Mouse (Mus musculus): ENCODE measurements around the gene H2afz. TPM values are rescaled to one million over a fixed set of nuclear protein-coding genes. Genes with fewer than 3 reads are reported as not detected.
A peak's percentile ranks its signal among the peaks of the same experiment; 100 is the strongest.

H2afz gene
- polyA plus RNA-seq, 1 experiment from 2014 or later = 1,483 TPM

DNA sequence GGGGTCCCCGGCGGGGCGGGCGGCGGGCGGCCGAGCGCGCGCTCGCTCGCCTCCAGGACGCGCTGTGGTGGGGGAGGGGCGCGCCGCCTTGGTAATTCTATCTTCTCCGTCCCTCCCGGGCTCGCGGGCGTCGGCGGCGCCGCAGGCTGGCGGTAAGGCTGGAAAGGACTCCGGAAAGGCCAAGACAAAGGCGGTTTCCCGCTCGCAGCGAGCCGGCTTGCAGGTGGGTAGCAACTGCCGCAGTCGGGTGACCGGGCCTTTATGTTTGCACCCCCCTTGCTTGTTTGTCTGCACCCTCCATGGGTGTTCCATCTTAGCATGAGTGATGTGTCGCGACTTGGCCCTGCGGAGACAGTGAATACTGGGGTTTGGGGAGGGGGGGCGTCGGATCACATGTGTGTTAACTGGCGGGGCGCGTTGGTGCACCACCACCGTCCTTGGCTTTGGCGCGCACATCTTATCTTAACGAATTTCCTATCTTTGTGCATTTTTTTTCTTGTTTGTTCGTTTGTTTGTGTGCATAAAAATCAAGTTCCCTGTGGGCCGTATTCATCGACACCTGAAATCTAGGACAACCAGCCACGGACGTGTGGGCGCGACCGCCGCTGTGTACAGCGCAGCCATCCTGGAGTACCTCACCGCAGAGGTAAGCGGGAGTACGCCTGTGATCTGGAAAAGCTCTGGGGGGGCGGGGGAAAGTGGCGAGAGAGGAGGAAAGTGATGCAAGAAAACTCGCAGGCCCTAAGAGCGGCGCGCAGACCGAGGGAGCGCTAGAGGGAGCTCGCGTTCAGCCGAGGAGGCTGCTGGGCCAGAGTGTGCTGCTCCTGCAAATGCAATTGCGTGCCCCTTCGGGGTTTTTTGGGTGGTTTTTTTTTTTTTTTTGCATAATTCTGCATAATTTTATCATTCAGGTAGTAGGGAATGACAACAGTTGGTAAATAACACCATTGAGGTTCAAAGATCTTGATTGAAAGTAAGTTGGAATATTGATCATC, 998 bp downstream of the H2afz start:
- no peaks in the 10 kb centered on the region for H3K27me3 ChIP-seq (replicated peaks)
- H3K9ac ChIP-seq = peak overlapping the region; percentile 90
- H3K36me3 ChIP-seq = no peaks in the 10 kb centered on the region
- ATAC-seq (ENCODE audit: insufficient read depth, low FRiP score, low read depth) = peak; percentile 50
- H3K4me1 ChIP-seq = 0 out of 2 replicates have a peak, but pooled peaks cover 10% of the 10 kb centered on the region
- no peaks in the 10 kb centered on the region for H3K9me3 ChIP-seq
- WGBS = under 1% methylated on average over 74 of the region's 74 CpGs
- H3K4me2 ChIP-seq = peak overlapping the region; percentile 53
- peak overlapping the region; percentile 77 for H3K4me3 ChIP-seq (replicated peaks)
- peak overlapping the region; percentile 96 for H3K27ac ChIP-seq

DNA sequence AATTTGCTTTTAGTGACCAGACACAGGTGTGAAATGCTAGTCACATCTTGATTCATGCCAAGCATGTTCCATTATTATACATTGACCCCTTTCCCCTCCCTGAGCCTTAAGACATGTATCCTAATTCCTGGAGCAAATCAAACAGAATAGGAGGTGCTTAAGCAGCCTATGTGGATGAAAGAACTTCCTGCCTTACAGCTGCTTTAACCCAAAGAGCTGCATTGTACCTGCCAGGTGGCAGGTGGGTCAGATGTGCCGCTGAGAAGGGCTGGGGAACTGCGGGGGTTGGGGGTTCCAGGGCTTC, 2.8 kb downstream of the H2afz start:
- Histone ChIP-seq H3K4me2 (peak overlapping the region; percentile 87), H3K4me3 (replicated peaks) (peak overlapping the region; percentile 82), H3K27me3 (replicated peaks) (no peaks in the 10 kb centered on the region), H3K9me3 (no peaks in the 10 kb centered on the region), H3K9ac (peak overlapping the region; percentile 95), H3K4me1 (0 out of 2 replicates have a peak, but pooled peaks cover 7% of the 10 kb centered on the region), H3K27ac (peak overlapping the region; percentile 99), H3K36me3 (no peaks in the 10 kb centered on the region)
- 4% methylated on average over 2 of the region's 2 CpGs for WGBS
- ATAC-seq (ENCODE audit: insufficient read depth, low FRiP score, low read depth) = no peak

DNA sequence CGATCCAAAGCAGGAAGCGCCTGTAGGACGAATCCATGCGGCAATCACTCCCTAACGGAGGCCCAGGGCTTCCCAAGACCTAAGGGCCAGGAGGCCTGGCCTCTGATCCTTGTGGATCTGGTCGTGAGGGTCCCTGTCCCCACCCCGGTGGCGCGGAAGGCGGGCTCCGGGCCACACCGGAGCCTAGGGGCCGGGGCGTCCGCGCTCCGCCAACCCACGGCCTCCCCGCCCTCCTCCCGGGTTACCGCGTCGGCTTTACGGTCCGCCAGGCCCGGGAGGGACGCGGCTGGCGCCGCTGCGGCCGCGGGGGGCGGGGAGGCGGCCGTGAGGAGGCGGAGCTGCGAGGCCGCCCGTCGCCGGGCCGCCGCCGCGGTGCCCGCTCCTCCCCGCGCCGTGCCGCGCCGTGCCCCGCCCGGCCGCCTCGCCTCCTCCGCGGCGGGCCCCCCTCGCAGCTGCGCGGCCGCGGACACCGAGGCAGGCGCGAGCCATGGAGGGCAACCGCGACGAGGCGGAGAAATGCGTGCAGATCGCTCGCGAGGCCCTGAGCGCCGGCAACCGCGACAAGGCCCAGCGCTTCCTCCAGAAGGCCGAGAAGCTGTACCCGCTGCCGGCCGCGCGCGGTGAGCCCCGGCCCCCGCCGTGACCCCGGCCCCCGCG, 3.3 kb downstream of the H2afz start, which contains the start of gene Dnajb14:
TSS of gene Dnajb14 (plus strand) at position 239 of the 657 bp plus-strand sequence.
- H3K4me3 ChIP-seq (replicated peaks) = peak within 1 kb of the TSS; percentile 82
- 0 out of 2 replicates have a peak, but pooled peaks cover 7% of the 10 kb centered on the region for H3K4me1 ChIP-seq
- peak within 1 kb of the TSS; percentile 87 for H3K4me2 ChIP-seq
- H3K9ac ChIP-seq = peak within 1 kb of the TSS; percentile 95
- no peaks in the 10 kb centered on the region for H3K36me3 ChIP-seq
- ATAC-seq (ENCODE audit: insufficient read depth, low FRiP score, low read depth) = peak; percentile 37
- H3K9me3 ChIP-seq = no peaks in the 10 kb centered on the region
- H3K27ac ChIP-seq = peak within 1 kb of the TSS; percentile 99
- 1% methylated on average over 56 of the region's 94 CpGs for WGBS
- H3K27me3 ChIP-seq (replicated peaks) = no peaks in the 10 kb centered on the region

DNA sequence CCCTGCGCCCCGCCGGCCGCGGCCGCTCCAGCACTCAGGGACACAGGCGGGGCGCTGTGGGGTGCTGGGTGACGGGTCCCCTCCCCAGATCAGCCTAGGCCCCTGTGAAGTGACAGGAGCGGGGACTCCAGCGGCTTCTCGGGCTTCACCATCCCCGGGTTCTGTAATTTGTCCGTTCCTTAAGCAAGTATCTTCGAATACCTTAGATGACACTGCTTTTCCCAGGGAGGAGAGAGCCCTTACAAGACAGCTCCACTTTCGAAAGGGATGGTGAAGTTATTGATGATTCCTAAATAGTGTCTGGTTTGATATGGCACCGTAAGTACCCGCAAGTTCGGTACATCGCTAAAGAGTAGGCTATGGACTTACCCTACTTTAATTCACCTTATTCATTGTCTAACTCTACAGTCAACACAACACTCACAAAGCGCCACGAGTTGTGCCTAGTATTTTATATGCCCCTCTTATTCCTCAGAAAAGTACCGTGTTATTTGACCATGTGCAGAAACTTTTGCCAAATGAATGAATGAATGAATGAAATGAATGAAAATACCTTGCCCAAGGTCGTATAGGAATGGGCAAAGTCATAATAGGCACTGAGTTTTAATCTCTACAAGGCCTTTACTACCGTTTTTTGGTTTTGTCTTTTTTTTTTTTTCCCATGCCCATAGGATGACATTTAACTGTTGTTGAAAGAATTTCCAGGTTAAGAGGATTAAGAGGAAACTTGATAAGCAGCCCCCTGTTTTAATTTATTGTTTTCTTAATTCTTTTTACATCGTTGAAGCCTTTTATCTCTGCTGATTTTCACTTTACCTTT, 4.0 kb downstream of the H2afz start:
- Histone ChIP-seq H3K4me2 (peak overlapping the region; percentile 87), H3K27ac (peak overlapping the region; percentile 99), H3K36me3 (no peaks in the 10 kb centered on the region), H3K27me3 (replicated peaks) (no peaks in the 10 kb centered on the region), H3K4me1 (0 out of 2 replicates have a peak, but pooled peaks cover 7% of the 10 kb centered on the region), H3K9me3 (no peaks in the 10 kb centered on the region), H3K4me3 (replicated peaks) (peak overlapping the region; percentile 82), H3K9ac (peak overlapping the region; percentile 95)
- no peak for ATAC-seq (ENCODE audit: insufficient read depth, low FRiP score, low read depth)
- 3% methylated on average over 25 of the region's 26 CpGs for WGBS

DNA sequence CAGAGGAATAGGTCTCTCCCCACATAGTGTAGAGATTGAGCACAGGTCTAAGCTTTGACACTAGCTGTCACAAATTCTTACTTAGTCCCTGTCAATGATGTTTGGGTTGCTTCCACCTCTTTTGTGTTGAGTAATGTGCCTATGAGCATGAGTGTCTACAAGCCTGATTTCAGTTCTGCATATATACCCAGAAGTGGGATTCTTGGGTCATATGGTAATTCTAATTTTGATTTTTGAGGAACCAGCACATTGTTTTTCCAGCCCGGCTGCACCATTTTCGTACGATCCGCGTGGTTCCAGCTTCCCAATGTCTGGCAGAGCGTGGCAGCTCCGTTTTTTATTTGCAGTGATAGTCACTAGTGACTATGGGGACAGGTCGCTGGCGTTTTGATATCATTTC, 5.1 kb downstream of the H2afz start:
- Histone ChIP-seq H3K4me3 (replicated peaks) (no peak overlapping the region), H3K27ac (no peak overlapping the region), H3K4me2 (no peak overlapping the region), H3K9ac (no peak overlapping the region), H3K9me3 (no peaks in the 10 kb centered on the region), H3K36me3 (no peaks in the 10 kb centered on the region), H3K4me1 (0 out of 2 replicates have a peak, but pooled peaks cover 7% of the 10 kb centered on the region), H3K27me3 (replicated peaks) (no peaks in the 10 kb centered on the region)
- WGBS = 88% methylated on average over 9 of the region's 9 CpGs
- ATAC-seq (ENCODE audit: insufficient read depth, low FRiP score, low read depth) = no peak

DNA sequence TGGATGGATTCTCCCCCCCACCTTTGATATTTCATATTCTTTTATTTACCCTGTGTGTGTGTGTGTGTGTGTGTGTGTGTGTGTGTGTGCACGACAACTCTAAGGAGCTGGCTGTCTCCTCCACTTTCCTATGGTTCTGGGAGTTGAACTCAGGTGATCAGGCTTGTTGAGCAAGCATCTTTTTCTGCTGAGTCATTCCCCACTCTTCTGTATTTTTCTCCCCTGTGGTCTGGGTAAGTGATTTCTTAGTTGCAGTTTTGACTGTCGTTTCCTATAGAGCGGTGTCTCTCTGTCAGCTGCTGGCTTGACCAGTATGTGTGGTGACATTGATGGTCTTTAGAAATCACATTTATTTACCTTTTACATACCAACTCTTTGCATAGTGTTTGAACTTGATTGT, 15.0 kb downstream of the H2afz start:
- Histone ChIP-seq H3K9ac (no peak overlapping the region), H3K4me2 (no peak overlapping the region), H3K4me1 (no peaks in the 10 kb centered on the region), H3K36me3 (peaks cover 3% of the 10 kb centered on the region; the same call in 1 of the 2 replicates), H3K27ac (no peak overlapping the region), H3K27me3 (replicated peaks) (no peaks in the 10 kb centered on the region), H3K9me3 (no peaks in the 10 kb centered on the region), H3K4me3 (replicated peaks) (no peak overlapping the region)
- 50% methylated on average over 3 of the region's 3 CpGs for WGBS
- no peak for ATAC-seq (ENCODE audit: insufficient read depth, low FRiP score, low read depth)

DNA sequence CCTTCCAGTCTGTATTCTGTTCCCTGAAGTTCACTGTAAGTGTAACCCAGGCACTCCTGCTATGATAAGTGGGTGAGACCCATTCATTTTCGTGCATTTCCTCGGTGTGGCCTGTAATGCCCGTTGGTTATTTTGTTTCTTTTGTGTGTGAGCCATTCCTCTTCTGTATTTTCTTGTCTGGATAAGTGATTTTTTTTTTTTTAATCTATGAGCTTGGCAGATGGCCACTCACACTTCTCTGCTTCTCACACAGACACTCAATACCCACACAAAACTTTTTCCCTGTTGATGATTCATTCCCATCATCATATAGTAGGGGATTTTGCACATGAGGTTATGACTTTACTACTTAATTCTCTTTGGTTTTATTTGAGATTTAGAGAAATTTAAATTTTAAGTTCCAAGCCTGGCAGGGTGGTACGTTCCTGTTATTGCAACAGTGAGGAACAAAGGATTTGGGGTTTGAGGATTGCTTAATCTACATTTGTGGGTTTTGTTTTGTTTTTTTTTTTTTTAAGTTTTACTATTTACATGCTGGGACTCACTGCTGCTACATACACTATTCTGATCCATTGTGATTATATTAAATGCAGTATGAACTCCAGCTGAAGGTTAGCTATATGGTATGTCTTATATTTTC, 15.9 kb downstream of the H2afz start:
- peaks cover 3% of the 10 kb centered on the region; the same call in 1 of the 2 replicates for H3K36me3 ChIP-seq
- no peaks in the 10 kb centered on the region for H3K27me3 ChIP-seq (replicated peaks)
- H3K4me2 ChIP-seq = no peak overlapping the region
- H3K4me3 ChIP-seq (replicated peaks) = no peak overlapping the region
- H3K9ac ChIP-seq = no peak overlapping the region
- 72% methylated on average over 4 of the region's 4 CpGs for WGBS
- H3K27ac ChIP-seq = no peak overlapping the region
- ATAC-seq (ENCODE audit: insufficient read depth, low FRiP score, low read depth) = no peak
- no peaks in the 10 kb centered on the region for H3K4me1 ChIP-seq
- no peaks in the 10 kb centered on the region for H3K9me3 ChIP-seq

DNA sequence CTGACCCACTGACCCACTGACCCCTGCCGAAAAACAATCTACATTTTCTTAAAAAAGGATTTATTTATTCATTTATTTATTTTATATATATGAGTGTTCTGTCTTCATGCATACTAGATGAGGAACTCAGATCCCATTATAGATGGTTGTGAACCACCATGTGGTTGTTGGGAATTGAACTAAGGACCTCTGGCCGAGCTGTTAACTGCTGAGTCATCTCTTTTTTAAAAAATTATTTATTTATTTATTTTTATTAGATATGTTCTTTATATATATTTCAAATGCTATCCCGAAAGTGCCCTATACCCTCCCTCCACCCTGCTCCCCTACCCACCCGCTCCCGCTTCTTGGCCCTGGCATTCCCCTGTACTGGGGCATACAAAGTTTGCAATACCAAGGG, 16.8 kb downstream of the H2afz start:
- Histone ChIP-seq H3K9ac (no peak overlapping the region), H3K9me3 (no peaks in the 10 kb centered on the region), H3K27ac (no peak overlapping the region), H3K4me3 (replicated peaks) (no peak overlapping the region), H3K27me3 (replicated peaks) (no peaks in the 10 kb centered on the region), H3K4me2 (no peak overlapping the region), H3K36me3 (peaks cover 3% of the 10 kb centered on the region; the same call in 1 of the 2 replicates), H3K4me1 (no peaks in the 10 kb centered on the region)
- no peak for ATAC-seq (ENCODE audit: insufficient read depth, low FRiP score, low read depth)
- WGBS = 97% methylated on average over 5 of the region's 5 CpGs

DNA sequence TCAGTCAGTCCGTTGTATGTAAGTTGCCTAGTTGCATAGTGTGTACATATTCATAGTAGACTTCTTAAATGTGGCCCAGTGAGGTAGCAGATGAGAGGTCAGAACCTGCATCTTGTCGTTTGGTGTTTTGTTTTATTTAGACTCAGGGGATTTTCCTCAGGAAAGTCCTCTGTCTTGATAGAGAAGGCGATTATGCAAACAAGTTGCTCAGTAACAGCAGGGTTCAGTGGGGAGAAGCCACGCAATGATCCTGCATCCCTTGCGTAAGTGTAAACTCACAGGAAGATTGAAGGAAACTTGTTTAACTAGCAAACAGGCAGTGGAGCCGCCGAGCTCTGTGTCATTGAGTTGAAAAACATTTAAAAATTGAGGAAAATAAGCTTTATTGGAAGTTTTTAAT, 23.7 kb downstream of the H2afz start:
- H3K4me1 ChIP-seq = no peaks in the 10 kb centered on the region
- no peak for ATAC-seq (ENCODE audit: insufficient read depth, low FRiP score, low read depth)
- H3K4me2 ChIP-seq = no peak overlapping the region
- H3K27me3 ChIP-seq (replicated peaks) = no peaks in the 10 kb centered on the region
- no peak overlapping the region for H3K9ac ChIP-seq
- H3K9me3 ChIP-seq = no peaks in the 10 kb centered on the region
- H3K36me3 ChIP-seq = peaks cover 10% of the 10 kb centered on the region; the same call in 1 of the 2 replicates
- 73% methylated on average over 7 of the region's 7 CpGs for WGBS
- H3K4me3 ChIP-seq (replicated peaks) = no peak overlapping the region
- H3K27ac ChIP-seq = no peak overlapping the region

DNA sequence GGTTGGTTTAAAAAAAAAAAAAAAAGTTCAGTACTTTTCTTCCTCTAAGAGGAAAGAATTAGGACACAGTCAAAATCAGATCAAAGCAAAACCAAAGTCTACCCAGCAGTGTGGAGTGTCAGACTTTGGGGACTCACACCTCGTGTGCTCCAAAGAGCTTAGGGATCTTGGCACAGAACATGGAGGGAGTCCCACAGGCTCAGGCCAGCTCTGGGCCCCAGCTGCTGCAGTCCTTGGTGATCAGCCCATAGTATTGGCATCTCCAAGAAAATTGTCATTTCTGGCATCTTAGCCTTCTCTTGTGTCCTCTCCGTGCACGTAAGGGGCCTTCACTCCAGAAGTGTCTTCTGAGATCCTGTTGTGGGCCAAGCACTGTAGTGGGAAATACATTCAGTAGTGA, 26.8 kb downstream of the H2afz start:
- WGBS = 73% methylated on average over 3 of the region's 3 CpGs
- no peaks in the 10 kb centered on the region for H3K27me3 ChIP-seq (replicated peaks)
- no peaks in the 10 kb centered on the region for H3K4me1 ChIP-seq
- no peaks in the 10 kb centered on the region for H3K9me3 ChIP-seq
- H3K36me3 ChIP-seq = peaks cover 19% of the 10 kb centered on the region
- ATAC-seq (ENCODE audit: insufficient read depth, low FRiP score, low read depth) = no peak
- no peak overlapping the region for H3K4me2 ChIP-seq
- no peak overlapping the region for H3K27ac ChIP-seq
- no peak overlapping the region for H3K9ac ChIP-seq
- no peak overlapping the region for H3K4me3 ChIP-seq (replicated peaks)

DNA sequence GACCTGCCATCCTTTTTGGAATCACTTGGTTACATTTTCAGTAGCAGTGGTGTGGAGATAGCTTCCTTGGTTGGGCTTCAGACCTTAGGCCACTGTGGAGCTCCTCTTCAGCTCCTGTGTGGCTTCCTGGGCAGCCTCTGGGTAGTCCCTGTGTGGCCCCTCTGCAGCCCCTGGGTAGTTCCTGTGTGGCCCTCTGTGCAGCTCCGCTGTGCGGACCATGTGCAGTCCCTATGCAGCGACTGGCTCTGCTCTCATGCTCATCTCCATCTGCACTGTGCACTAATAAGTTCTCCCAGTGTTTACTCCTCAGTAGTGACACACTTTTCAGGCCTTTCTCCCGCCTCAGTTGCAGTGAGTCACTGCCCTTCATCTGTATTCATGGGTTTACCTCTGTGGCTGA, 27.8 kb downstream of the H2afz start:
- H3K4me3 ChIP-seq (replicated peaks) = no peak overlapping the region
- no peak for ATAC-seq (ENCODE audit: insufficient read depth, low FRiP score, low read depth)
- H3K27ac ChIP-seq = no peak overlapping the region
- H3K4me1 ChIP-seq = no peaks in the 10 kb centered on the region
- no peak overlapping the region for H3K4me2 ChIP-seq
- 96% methylated on average over 4 of the region's 4 CpGs for WGBS
- no peak overlapping the region for H3K9ac ChIP-seq
- peaks cover 19% of the 10 kb centered on the region for H3K36me3 ChIP-seq
- H3K9me3 ChIP-seq = no peaks in the 10 kb centered on the region
- no peaks in the 10 kb centered on the region for H3K27me3 ChIP-seq (replicated peaks)

Data from stomach, embryonic 15.5 days (tissue).